Mouse (Mus musculus) liver, adult 2 months (tissue): Measurements from ENCODE around the gene Dyrk1a.

Experiments used
- CTCF ChIP-seq: fragments of 200-500 bp; IDR thresholded peaks from 2 replicates; pipeline ENCODE4 v1.5.1; 2011; ENCODE audit warnings: low read depth, low read length, control low read depth
- POLR2A ChIP-seq: fragments of 200-500 bp; IDR thresholded peaks from 2 replicates; pipeline ENCODE4 v1.6.1; 2011; ENCODE audit warnings: low read length, control low read depth; ENCODE audit not compliant: insufficient read depth; ENCODE audit errors: extremely low read depth

DNA sequence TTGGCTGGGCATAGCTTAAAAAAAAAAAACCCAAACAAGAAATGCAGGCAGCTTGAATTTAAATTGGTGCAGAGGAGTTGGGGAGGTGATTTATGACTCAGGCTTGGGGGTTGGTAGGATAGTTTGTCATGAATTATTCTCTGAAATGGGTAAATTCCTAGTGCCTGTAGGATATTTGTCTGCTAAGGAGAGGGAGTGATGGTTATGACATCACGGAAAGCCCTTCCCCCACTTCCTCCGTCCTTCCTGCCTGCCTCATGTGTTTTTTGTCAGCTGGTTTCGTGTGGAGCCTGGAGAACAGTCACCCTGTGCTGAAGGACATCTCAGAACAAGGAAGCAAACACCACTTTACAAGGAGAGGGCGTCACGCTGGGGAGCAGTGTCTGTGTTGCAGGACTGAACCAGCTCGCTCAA, 31.7 kb downstream of the Dyrk1a start:
- TF ChIP-seq POLR2A: no peak
- no peak for TF ChIP-seq CTCF
